Mouse (Mus musculus): ENCODE measurements around the gene Sypl2.

The Sypl2 gene

GRCm38 (mm10) chr3:108178756-108179715 is 47.4 kb downstream of the Sypl2 start:
- no peak for DNase-seq (ENCODE audit: low spot score)

DNA sequence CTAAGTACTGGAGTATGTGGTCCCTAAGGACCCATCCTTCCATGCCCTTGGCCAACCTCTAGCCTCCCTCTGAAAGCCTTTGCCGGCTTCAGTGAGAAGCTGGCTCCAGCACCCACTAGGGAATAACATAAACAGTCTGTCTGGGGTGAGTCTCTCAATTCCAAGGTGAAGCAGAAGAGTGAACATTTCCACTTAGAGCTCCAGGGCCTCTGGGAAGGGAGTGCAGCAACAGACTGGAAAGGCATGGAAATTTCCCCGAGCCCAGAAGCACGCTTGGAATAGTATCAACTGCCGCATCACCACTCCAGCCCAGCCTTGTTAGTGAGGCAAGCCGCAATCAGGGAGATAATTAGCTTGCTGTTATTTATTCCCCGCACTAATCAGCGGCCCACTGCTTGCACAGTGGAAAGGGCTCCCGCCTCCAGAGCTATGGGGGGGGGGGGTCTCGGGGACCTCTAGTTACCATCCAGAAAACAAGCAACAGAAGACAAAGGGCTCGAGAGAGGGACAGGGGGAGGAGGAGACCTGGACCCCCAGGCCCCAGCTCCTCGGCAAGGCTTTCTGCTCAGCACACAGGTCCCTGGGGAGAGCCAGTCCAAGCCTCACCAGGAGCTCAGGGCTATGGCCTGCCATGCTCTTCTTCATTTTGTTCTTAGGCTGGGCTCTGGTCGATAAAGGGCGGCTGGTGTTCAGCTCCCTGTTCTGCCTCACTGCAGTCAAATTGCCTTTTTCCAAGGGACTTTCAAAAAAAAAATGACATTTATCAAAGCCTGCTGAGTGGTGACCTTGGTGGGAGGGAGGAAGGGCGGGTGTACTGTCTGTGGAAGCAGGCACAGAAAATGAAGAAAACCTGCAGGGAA is 51.5 kb downstream of the Sypl2 start:
- DNase-seq (ENCODE audit: low spot score), result peak; percentile 45

DNA sequence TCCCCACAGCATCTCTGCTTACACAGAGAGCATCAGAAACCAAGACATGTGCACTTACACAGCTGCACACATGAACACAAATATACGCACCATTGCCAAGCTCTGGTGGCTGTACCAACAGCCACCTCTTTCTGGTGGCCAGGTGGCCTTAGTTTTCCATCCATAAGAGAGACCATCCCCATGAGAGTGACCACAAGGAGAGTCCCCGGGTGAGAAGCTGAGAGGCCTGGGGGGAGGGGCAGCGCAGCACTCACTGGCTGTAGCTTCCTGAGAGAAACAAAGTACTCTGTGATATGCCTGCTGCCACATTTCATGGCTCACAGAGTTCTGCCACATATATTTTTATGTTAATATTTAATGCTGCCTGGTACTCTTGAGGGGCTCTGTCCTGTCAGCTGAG is 57.2 kb downstream of the Sypl2 start:
- DNase-seq (ENCODE audit: low spot score), result no peak

- DNase-seq (ENCODE audit: low spot score), result no peak
Observed at GRCm38 (mm10) chr3:108167499-108167898, 58.9 kb downstream of the Sypl2 start.

GRCm38 (mm10) chr3:108166486-108167211 is 59.8 kb downstream of the Sypl2 start:
- DNase-seq (ENCODE audit: low spot score), result no peak

GRCm38 (mm10) chr3:108165532-108166315 is 60.7 kb downstream of the Sypl2 start:
- no peak for DNase-seq (ENCODE audit: low spot score)

DNA sequence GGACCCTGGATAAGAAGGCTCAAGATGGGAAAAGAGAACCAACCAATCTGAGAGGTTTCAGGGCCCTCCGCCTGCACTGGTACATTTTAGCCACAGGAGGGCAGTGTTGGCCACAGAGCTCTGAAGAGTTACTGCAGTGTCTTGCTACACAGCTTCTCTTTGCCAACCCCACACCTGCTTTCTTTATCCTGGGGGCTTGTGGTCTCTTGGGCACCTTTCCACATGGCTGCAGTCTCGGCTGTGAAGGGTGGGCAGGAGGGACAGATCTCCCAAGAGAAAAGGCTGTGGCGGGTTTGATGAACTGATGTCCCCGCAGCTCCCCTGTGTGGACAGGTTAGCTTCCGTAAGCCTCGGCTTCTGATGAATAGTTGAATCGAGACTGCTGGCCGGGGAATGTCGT is 61.6 kb downstream of the Sypl2 start:
- DNase-seq (ENCODE audit: low spot score), result peak; percentile 75

- no peak for DNase-seq (ENCODE audit: low spot score)
Observed at GRCm38 (mm10) chr3:108164091-108164490, 62.4 kb downstream of the Sypl2 start.

Measured in ovary, postnatal 36 days (tissue).